Mouse (Mus musculus) spleen, postnatal 4 days (tissue): Measurements from ENCODE around the gene Tomm34.

Experiments
- DNase-seq, 2 experiments: peaks; one replicate each; pipeline ENCODE4 v3.0.0; 2022; ENCODE audit warnings: low spot score in 2 of 2

The Tomm34 gene

DNA sequence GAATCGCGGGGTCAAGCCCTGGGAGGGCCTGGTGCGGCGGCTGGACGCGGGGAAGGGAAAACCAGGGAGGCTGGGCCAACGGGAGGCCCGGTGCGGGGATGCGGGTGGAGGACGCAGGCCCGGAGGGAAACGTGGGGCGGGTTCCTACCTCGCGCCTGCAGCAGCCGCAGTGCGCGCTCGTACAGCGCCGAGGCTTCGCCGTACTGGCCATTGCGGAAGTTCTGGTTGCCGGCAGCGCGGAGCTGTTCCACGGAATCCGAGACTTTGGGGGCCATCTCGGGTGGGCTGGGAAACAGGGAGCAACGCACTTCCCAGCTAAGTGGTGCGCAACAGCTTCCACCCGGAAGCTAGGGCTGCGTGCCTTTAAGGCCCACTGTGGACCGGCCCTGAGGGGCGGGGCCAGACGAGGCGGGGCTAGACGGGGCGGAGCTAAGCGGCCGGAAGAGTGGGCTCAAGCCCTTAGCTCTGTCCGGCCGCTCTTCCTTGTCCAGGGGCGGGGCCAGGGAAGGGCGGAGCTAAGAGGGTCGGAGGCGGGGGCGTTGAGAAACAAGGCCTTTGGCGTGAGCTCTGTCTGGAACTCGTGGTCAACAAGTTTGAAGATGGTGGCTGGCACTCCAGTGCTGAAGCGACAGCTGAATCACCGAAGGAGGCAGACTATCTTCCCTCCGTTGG, at the start of gene Tomm34:
TSS of gene Tomm34 (minus strand) at position 405 of the 672 bp plus-strand sequence.
- peak; percentile 95 to 96 for DNase-seq

DNA sequence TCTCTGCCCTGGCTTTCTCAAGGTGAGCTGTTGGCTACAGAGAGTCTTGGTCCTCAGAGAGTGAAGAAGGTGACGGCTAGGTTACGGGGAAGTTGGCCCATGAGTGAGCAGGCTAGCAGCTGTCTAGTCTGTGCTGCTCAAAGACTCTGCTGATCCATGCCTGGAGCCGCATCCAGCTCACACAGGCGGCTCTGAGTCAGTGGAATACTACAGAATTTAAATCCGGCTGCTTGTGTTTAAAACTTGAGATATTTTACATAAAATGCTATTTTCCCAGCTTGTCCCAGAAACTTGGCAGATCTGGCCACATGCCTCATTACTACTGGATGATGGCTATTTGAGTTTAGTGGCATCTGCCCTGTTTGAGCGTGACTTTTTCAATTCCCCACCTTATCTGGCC, 48.5 kb upstream of the Tomm34 start:
- no peak for DNase-seq

DNA sequence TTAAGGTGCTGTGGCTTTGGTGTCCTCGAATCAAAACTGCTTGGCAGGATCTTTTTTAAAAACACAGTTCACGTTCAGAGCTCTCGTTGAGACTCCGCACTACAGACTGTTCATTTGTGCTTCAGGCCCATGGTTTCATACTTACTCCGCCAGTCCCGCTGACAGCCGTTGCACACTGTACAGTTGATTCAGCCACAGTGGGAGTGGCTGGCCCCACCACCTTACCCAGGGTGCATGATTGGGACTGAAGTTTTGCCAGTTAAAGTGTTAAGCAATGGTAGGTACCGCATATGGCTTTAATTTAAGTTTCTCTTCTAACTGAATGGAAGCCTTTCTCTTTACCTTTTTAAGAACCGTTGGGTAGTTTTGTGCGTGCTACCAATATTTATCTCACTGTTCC, 44.6 kb upstream of the Tomm34 start:
- DNase-seq, result no peak

- no peak for DNase-seq
Observed at GRCm38 (mm10) chr2:164114051-164114450, 43.1 kb upstream of the Tomm34 start.

DNA sequence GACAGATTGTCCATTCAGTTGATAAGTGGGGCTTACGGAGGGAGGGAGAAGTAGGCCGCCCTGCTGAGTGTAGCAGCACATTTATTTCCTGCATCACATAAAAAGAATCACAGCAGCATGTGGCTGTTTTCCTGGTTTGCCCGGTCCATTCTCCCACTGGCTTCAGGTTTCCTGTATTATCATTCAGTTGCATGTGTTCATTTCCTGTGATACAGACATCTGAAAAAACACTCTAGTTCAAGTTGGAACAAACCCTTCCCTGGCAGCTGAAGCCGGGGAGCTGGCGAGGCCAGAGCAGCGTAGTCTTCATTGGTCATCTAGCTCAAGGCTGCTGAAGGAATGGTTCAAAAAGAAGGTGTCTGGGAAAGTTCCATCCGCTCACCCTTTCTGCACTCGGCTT, 40.6 kb upstream of the Tomm34 start:
- no peak for DNase-seq

DNA sequence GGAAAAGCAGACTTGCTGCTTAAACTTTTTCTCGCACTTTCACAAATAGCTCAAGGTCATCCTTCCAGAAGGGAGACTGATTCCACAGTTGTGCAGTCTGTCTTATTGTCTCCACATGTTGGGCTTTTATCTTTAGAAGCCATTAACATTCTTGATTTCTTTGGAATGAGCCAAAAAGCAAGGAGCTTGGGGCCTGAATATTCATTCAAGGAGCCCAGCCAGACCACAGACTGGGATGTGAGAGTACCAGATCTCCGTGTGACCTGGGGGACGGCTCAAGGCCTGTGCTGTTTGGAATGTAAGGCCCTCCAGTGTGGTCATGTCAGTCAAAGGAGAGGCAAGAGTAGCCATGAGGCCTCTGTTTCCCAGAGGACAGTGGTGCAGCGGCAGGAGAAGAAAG, 37.5 kb upstream of the Tomm34 start:
- no peak for DNase-seq

DNA sequence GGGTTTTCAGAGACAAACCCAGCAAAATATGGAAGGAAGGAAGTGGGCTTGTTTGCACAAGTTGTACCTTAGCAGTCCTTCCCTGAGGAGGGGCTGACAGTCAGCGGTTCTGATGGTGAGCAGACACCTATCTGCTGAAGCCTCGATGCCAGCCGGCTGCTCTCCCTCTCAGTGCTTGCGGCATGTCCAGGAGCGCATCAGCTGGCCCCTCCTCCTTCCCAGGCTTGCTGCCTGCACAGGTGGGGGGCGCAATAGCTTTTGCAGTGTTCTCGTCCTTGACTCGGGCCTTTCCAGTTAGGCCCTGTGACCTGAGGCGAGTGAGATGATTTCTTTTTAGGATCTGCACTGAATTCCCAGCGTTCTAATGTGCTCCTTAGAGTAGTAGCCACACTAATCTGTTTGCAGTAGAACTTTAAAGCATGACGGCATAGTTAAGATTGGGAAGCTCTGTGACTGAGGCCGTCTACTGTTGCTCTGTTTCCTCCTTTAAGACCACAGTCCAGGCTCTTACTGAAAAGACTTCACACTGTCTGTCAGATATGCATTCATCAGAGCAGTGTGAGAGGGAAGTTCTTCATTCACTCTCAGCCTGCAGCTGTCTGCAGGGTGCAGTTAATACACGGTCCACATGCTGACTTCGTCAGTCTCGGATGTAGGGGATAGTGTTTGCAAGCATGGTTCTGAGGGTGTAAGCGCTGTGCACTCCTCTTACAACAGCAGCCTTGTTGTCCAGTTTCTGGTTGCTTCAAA, 36.3 kb upstream of the Tomm34 start:
- peak in 1 of 2 experiments; percentile 53 for DNase-seq

DNA sequence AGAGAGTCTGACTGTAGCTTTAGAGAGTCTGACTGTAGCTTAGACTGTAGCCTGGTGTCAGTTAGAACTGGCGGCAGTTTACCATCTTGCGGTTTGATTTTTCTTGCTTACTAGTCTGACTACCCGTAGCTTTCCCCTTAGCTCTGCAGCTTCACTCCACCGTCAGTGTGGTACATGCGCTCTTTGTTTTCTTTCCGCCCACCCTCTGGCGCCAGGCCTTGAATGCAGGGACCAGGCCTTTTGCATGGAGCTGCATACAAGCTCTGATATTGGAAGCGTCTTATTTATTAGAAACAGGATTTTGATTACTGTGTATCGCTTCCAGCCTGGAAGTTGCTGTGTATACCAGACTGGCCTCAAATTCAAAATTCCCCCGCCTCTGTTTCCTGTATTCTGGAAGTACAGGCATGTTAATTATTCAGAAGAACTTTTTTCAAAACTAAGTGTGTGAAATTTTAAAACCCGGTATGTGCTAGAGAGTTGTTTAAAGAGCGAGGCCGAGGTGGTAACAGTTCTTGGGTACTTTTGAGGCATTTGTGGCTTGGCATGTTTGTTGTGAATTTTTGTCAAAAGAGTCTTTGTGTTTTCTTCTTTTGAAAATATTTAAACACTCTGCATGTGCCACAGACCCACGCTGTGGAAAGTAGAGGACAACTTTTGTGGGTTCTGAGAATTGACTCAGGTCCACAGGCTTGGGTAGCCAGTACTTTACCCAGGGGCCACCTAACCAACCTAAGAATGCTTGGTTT, 35.5 kb upstream of the Tomm34 start:
- peak in 1 of 2 experiments; percentile 49 for DNase-seq

DNA sequence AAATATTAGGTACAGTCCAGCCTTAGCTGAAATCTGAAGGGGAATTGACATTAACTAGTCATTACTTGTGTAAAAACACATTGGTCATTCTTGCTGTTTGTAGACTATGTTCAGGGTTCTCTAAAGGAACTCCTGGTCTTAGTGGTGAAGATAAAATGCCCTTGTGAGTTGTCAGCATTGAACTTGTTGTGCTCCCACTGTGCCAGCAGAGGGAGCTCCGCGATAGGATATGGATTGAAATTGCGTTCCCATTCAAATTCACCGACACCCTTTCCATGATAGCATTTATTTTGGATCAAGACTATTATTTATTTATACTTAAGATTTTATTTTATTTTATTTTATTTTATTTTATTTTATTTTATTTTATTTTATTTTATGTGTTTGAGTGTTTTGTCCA, 32.5 kb upstream of the Tomm34 start:
- peak; percentile 35 to 76 for DNase-seq

DNA sequence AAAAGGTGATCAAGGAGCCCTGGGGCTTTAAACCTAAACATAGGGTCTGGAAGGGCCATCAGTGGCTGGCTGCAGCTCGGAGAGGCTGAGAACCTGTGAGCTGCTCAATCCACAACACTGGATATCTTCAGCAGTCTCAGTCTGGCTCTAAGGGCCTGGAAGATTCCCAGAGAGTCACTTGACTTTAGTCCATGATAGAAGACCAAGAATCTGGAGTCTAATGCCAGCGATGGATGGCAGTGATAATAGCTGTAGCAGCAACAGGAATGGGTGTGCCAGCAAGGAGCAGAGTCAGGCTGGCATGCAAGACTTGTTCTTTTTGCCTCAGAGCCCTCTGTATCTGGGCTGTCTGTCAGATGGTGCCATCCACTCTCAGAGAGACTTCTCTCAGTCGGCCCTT, 31.4 kb upstream of the Tomm34 start:
- no peak for DNase-seq

- no peak for DNase-seq
Observed at GRCm38 (mm10) chr2:164101936-164102335, 31.0 kb upstream of the Tomm34 start.

- DNase-seq, result no peak
Observed at GRCm38 (mm10) chr2:164098603-164099250, 27.8 kb upstream of the Tomm34 start.

DNA sequence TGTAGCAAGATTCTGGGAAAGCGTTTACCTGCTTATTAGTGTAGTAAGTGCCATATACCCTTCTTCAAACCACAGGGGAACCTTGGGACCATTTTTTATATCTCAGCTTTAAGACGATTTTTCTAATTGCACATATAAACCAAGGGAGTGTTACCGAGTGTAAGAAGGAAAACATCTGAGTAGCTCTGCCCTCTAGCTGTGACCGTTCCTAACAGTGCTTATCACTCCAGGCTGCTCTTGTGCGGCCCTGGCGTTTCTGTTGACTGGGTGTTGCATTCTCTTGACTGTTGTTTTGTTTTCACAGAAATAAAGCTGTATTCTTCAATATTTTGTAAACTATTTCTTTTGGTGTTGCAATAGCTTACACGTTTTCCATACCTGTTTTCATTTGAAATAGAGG, 23.2 kb upstream of the Tomm34 start:
- no peak for DNase-seq

DNA sequence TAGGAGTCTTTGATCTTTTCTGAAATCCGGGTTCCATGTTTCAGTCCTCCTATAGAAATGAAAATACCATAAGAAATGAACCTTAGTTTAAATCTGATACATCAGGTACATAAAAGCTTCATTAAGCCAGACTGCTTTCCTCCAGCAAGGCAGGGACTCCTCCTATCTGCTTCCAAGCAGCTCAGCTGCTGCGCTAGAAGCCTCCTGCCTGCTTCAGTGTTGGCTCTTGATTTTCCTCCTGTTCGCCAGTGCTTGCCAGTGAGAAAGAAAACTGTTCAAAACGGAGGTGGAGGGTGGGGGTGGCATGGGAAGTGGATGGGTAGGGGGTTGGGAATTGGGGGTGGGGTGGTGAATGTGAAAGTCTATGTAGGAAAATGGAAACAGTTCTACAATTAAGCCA, 18.5 kb upstream of the Tomm34 start:
- no peak for DNase-seq

DNA sequence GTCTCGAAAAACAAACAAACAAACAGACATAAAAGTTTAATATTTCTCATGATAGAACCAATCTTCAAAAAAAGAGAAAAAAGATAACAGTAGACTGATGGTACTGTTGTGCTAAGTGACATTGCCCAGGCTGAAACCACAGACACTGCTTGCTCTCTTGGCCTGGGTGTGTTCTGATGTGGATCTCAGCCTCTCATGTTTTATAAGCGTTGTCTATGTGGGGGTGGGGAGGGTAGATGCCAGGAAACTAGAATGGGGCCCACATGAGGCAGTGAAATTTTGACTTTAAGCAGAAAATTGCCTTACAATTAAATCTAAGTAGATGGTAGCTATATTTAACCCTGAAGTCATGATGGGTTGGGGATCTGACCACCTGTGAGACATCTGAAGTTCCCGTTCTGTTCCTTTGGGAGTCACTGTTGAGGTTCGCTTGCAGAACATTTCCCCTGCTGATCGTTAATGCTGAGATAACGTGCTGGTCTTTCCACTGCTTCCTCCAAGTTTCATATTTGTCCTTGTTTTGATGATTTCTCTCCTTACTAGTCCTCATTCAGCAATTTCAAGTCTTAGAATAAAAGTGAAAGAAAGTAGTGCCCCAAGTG, 16.5 kb upstream of the Tomm34 start:
- no peak for DNase-seq

- DNase-seq, result peak in 1 of 2 experiments; percentile 38
Observed at GRCm38 (mm10) chr2:164084342-164084700, 13.4 kb upstream of the Tomm34 start.

GRCm38 (mm10) chr2:164083609-164084341, 12.8 kb upstream of the Tomm34 start:
- DNase-seq, result peak in 1 of 2 experiments; percentile 58

- DNase-seq, result no peak
Observed at GRCm38 (mm10) chr2:164082175-164082574, 11.2 kb upstream of the Tomm34 start.

DNA sequence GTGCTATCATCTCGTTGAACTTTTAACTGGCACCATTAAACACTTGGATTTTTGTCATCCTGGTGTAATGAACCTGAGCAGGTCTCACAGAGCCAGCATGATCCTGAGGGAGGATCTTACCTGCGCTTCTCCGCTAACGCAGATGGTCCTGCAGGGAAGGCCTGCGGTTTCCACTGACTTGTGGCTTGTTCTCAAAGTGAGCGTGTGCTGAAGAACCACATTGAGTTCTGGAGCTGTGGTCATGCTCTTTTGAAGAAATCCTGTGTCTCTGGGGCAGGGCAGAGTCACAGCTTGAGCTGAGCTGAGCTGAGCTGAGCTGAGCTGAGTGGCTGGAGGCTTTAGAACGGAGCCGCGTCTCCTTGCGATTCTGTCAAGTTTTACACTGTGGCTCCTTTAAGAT, 10.6 kb upstream of the Tomm34 start:
- no peak for DNase-seq

GRCm38 (mm10) chr2:164079488-164079887, 8.5 kb upstream of the Tomm34 start:
- peak in 1 of 2 experiments; percentile 35 for DNase-seq

- no peak for DNase-seq
Observed at GRCm38 (mm10) chr2:164077875-164078274, 6.9 kb upstream of the Tomm34 start.
